Mouse (Mus musculus) lung, adult 18-20 months (tissue): ENCODE results near the gene Etfa.

ENCODE experiments used
- DNase-seq, 2 experiments: peaks; one replicate each; pipeline ENCODE4 v3.0.0; 2022; ENCODE audit warnings: mixed read lengths in 2 of 2

Gene Etfa

DNA sequence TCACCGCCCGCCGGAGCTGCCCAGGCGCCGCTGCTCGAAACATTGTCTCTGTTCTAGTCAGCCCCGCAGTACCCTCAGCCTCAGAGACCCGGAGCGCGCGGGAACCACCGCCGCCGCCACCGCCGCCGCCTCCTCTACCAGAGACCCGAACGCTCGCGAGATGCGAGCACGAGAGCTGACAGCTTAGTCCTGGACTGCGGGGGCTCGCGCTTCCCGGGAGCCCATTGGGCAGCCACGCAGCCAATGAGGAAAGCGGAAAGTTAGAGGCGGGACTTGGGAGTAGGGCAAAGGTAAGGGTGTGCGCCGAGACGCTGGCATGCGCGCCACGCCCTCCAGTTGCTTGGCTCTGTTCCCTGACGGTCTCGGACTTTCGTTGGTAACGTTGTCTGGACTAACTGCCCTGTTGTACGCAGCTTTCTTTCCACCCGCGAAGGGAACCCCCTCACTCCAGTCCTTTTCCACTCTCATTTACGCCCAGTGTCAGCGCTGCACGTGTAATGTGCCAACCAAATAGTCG is at the start of gene Etfa:
Etfa (minus strand) TSS at position 217 of the 517 bp plus-strand sequence.
- peak; percentile 98 for DNase-seq

DNA sequence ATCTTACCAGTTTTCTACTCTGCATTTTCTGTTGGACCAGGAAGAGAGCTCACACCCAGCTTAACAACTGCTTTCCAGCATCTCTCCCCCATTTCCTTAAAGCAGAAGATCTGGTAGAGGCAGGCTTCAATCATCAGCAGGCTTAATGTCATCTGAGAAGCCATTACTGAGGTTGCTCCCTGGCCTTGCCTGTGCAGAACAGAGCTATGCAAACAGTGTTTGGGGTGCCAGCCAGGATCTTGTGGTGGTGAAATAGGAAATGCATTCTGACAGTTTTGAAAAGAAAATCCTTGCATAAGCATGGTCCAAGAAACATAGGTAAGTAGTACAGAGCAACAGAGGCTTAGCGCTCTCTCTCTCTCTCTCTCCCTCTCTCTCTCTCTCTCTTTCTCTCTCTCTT is 48.9 kb upstream of the Etfa start:
- DNase-seq: peak; percentile 44 to 72

- no peak for DNase-seq
Measured at GRCm38 (mm10) chr9:55554986-55555385, 42.9 kb upstream of the Etfa start.

DNA sequence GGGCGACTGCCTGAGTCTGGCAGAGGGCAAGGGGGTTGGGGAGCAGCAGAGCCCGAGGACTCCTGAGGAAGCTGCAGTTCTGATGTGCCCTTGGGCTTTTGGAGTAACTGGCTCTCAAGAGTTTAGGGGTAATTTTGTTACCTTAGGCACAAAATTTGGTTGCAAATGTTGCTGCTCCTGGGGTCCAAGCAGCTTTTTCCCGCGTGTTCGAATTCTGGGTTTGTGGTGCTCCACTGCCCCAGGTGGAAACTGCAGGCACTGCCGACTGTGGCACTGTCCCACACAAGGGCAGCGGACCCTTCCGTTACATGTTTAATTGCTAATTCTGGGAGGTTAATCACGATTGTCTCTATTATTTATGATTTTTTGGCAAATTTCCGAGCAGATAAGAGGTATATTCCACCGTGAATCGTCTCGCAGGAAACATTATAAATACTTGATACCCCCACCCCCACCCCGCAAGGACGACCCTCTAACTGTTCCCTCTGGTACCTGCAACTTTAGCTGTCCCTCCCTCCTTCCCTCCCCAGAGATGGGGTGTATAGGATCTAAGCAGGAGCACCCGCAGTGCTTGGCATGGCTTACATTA is 37.4 kb upstream of the Etfa start:
- DNase-seq: no peak

- DNase-seq: no peak
Measured at GRCm38 (mm10) chr9:55548871-55549270, 36.8 kb upstream of the Etfa start.

DNA sequence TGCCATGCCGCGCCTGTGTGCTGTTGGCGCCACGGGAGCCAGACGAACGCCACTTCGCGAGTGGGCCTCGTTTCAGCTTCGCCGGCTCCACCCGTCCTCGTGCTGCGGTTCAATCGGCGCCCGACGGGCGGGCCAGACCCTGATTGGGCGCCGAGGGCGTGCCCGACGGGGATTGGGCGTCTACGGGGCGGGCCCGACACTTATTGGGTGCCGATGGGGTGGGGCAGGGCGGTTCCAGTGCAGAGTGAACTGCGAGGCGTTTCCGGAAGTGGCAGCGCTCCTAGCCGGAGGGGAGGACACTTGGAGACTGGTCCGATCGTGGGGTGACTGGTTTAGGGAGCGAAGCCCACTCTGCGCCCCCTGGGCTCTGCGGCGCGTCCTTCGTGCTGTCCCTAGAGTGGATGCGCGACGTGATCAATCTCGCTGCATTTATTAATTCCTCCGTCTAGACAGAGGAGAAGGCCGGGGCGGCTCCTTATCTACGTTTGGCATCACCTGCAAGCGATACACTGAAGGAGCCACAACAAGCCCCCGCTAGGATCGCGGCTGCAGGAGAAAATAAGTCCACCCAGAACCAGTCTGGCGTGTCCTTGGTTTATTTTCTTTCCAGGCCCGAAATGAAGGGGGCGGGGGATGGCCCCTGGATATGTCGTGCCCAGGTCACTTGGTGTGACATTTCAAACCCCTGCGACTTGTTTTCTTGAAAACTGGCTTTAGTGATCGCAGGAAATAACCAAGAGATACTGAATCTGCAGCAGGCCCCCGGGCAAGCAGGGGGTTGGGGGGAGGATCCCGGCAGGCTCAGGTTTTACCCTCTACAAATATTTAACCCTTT is 34.4 kb upstream of the Etfa start:
- DNase-seq: peak in 1 of 2 experiments; percentile 48

GRCm38 (mm10) chr9:55545556-55546175 is 33.6 kb upstream of the Etfa start:
- no peak for DNase-seq

DNA sequence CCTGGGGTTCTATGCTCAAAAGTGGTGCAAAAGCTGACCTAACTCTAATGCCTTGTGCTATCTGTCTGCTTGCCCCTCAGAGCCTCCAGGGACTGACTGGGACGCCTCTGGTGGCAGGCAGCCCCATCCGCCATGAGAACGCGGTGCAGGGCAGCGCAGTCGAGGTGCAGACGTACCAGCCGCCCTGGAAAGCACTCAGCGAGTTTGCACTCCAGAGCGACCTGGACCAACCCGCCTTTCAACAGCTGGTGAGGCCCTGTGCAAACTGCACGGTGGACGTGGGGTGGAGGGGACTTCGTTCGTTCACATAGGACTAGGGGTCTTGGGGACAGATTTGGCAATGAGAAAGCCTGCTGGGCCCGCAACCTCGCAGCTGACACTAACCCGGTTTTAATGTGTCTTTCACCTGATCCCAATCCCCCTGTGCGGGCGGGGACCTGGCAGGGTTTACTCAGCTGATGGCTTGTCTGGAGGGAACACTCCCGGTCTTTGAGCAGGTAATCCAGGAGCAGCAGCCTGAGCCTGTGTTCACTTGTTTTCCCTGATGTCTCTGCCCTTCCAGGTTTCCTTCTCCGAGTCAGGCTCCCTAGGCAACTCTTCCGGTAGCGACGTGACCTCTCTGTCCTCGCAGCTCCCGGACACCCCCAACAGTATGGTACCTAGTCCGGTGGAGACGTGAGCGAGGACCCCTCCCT is 33.0 kb upstream of the Etfa start:
- no peak for DNase-seq

GRCm38 (mm10) chr9:55543703-55544401 is 31.8 kb upstream of the Etfa start:
- DNase-seq: no peak

- DNase-seq: no peak
Measured at GRCm38 (mm10) chr9:55543336-55543702, 31.3 kb upstream of the Etfa start.

GRCm38 (mm10) chr9:55542366-55543325 is 30.6 kb upstream of the Etfa start:
- no peak for DNase-seq

- DNase-seq: no peak
Measured at GRCm38 (mm10) chr9:55541681-55542365, 29.8 kb upstream of the Etfa start.

DNA sequence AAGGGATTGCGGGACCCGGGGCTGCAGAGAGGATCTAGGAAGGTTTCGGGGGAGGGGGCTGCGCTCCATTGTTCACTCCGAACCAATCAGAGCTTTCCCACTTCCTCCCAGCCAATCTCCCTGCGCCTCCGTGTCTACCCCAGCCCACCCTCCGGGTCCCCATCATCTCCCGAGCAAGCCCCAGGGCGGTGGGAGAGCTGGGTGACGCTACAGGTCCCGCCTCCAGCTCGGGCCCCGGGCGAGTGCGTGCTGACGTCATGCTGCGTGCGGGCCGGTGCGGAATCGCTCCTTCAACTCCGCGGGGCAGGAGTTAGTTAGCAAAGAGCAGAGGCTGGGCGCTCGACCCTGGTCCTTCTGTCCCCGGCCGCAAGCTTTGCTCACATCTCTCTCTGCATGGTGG is 28.8 kb upstream of the Etfa start:
- peak; percentile 28 to 35 for DNase-seq

DNA sequence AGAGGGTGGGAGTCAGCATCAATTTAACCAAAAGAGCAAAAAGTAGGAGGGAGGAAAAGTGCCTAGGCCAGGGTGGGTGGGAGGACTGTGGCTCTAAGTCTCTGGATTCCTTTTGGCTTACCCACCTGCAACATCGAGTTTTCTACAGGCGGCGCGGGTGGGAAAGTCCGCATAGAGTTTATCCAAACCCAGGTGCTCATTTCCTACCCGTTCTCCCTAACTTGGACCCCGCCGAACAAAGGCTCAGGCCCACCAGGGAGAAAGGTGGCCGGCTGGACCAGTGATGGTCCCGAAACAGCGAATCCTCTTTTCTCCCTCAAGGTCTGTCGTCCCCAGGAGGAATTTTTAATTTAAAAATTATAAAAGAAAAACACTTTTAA is 28.3 kb upstream of the Etfa start:
- DNase-seq: no peak

GRCm38 (mm10) chr9:55539661-55540390 is 27.8 kb upstream of the Etfa start:
- no peak for DNase-seq

DNA sequence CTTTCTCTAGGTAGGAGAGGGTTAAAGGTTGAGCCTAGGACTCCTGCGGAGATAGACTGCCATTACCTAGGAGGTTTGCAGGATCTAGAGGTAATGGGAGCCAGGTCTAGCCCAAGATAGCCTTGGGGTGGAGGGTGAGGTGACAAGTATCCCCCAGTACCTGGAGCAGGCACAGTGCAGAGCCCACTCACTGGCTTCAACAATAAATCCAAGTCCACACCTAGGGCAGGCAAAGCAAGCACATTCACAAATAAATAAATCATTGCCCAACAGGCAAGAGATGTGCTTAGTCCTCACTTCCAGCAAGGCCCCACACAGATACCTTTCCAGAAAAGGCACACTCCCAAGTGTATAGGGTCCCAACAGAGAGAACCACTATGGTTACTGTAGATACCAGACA is 27.0 kb upstream of the Etfa start:
- DNase-seq: no peak

DNA sequence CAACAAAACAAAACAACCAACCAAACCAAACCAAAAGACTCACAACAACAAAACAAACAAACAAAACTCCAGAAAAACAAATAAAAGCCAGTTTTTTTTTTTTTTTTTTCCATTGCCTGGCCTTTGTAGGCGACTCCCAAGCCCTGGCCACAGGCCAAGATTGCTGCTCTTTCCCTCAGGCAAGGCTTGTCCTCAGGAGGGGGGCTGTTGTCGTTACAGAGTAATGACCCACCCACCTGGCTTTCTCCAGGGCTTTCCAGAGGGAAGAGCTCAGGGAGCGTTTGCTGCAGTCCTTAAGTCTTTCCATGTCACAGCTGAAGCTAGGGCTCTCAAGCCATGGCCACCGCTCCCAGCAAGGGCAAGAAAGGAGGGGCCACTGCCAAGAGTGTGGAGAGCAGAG is 26.3 kb upstream of the Etfa start, which contains the start of gene Isl2:
Isl2 (plus strand) TSS at position 296 of the 400 bp plus-strand sequence.
- no peak for DNase-seq

- peak; percentile 31 to 63 for DNase-seq
Measured at GRCm38 (mm10) chr9:55535907-55536306, 23.9 kb upstream of the Etfa start.

GRCm38 (mm10) chr9:55525716-55526115 is 13.7 kb upstream of the Etfa start:
- no peak for DNase-seq

- peak; percentile 66 to 69 for DNase-seq
Measured at GRCm38 (mm10) chr9:55511521-55511993, 486 bp downstream of the Etfa start.
